Mouse (Mus musculus): ENCODE data around the gene Copz1.
A peak's percentile ranks its signal among the peaks of the same experiment; 100 is the strongest.

Copz1 gene

GRCm38 (mm10) chr15:103310365-103310910 lies 37.9 kb downstream of the Copz1 start, which contains the start of gene Gpr84:
Gene Gpr84, minus strand, starts transcription at chr15:103310612.
- DNase-seq (ENCODE audit: low spot score), result no peak

DNA sequence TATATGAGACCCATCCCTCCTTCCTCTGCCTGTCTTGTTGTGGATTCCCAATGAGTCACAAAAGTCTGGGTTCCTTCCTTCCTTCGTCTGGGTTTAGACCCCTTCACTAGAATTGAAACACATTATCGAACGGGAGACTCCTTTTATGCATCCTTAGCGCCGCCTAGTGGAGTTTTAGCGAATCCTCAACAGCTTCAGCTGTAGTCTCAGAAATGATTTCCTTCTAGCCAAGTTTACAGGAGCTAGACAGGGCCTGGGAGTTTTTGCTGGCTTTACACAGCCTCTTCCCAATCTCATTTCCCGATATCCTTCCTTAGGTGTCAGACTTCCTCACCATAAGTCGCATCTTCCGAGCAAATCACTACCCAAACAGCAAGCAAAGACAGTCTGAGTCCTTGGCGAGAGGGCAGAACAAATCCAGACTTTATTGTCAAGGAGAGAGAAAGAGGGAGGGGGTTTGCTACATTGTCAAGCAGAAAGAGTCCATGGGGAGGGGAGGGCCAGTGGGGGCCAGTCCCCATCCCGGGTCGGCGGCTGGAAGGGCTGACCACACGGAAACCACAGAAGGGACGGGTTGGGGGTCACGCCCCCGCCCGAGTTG lies 41.1 kb downstream of the Copz1 start:
- DNase-seq (ENCODE audit: low spot score), result peak; percentile 56

- DNase-seq (ENCODE audit: low spot score), result no peak
Observed at GRCm38 (mm10) chr15:103314181-103314580, 41.7 kb downstream of the Copz1 start.

GRCm38 (mm10) chr15:103315011-103315502 lies 42.5 kb downstream of the Copz1 start:
- DNase-seq (ENCODE audit: low spot score), result peak; percentile 76

DNA sequence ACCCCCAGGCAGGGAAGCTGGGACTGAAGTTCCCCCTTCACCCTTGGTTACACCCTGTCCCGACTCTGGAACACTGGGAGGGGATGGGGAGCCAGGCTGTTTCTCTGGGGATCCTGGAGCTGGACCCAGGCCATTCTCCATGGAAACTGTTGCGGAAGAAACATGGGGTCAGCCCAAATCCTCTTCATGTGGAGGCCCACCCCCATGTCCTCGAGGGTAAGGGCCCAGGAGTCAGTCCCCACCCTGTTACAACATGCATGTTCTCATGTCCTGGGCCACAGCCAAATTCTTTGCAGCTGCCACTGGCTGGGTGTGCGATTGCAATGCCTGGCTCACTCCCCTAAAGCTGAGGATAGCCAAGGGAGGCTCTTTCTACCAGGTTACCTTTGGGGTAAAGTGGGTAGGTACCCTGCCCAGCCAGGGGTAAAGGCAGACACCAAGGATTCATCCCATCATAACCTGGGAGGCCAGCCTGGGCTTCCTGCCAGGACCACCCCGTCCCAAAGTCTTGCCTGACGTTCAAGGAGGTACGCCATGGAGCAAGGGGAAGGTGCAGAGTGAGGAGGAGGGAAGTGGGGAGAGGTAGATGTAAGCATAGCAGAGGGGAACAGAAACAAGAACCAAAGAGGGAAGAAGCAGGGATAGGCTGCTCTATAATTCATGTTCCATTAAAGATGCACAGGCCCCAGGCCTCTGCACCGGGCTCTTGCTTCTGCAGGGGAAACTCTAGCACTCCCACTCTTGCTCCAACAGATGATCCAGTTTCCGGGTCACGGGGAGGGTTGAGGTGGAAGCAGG lies 43.7 kb downstream of the Copz1 start:
- DNase-seq (ENCODE audit: low spot score), result no peak

GRCm38 (mm10) chr15:103317120-103317519 lies 44.6 kb downstream of the Copz1 start:
- DNase-seq (ENCODE audit: low spot score), result no peak

GRCm38 (mm10) chr15:103317731-103318130 lies 45.2 kb downstream of the Copz1 start:
- DNase-seq (ENCODE audit: low spot score), result no peak

- no peak for DNase-seq (ENCODE audit: low spot score)
Observed at GRCm38 (mm10) chr15:103318201-103318816, 45.8 kb downstream of the Copz1 start.

DNA sequence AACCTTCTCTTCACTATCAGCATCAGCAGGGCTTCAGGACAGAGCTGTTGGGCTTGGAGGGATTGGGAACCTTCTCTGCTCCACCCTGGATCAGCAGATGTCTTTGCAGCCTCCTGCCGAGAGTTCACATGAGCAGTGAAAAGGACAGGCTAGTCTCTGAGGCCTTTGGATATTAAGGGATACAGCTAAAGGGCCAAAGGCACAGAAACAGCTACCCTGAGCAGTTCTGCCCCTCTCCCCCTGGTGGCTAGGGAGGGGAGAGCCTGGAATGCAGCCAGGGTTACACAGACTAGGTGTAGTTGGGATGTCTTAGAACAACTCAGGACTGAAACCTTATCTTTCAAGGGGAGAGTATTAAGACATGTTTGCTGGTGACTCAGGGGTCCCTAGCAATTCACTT lies 48.6 kb downstream of the Copz1 start:
- DNase-seq (ENCODE audit: low spot score), result no peak

- no peak for DNase-seq (ENCODE audit: low spot score)
Observed at GRCm38 (mm10) chr15:103322396-103322795, 49.9 kb downstream of the Copz1 start.

GRCm38 (mm10) chr15:103323070-103323454 lies 50.5 kb downstream of the Copz1 start:
- DNase-seq (ENCODE audit: low spot score), result no peak

- DNase-seq (ENCODE audit: low spot score), result peak; percentile 94
Observed at GRCm38 (mm10) chr15:103323455-103324247, 51.1 kb downstream of the Copz1 start.

GRCm38 (mm10) chr15:103333081-103333615 lies 60.6 kb downstream of the Copz1 start:
- no peak for DNase-seq (ENCODE audit: low spot score)

- no peak for DNase-seq (ENCODE audit: low spot score)
Observed at GRCm38 (mm10) chr15:103333738-103334137, 61.2 kb downstream of the Copz1 start.

- DNase-seq (ENCODE audit: low spot score), result no peak
Observed at GRCm38 (mm10) chr15:103334194-103334593, 61.7 kb downstream of the Copz1 start.

GRCm38 (mm10) chr15:103335040-103335439 lies 62.5 kb downstream of the Copz1 start:
- DNase-seq (ENCODE audit: low spot score), result no peak

DNA sequence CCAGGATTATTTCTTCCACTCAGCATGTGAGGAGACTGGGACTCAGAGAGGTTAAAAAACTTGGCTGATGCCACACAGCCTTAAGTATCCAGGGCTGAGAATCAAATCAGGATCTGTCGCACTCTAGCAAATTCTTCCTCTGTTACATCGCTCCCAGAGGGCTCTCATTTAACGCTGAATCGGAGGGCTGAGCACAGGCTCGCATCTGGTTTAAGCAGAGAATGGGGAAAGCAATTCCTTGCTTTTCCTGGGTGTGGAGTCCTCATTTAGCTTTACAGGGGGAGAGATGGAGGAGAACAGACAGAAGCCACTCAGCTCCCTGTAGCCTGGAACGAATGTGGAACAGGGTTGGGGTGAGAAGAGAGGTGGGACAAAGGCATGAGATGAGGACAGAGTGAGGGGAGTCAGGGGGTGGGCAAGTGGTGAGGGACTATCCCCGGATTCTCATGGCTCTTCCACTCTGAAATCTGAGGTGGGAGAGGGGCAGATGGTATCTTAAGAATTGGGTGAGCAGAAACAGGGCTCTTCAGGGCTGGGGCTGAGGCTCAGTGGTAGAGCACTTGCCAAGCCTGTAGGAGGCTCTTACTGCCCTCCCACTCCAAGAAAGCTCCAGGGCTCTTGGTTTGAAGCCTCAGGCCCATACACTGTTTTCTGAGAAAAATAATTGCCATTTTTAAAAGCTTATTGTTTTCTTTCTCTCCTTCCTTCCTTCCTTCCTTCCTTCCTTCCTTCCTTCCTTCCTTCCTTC lies 63.1 kb downstream of the Copz1 start:
- no peak for DNase-seq (ENCODE audit: low spot score)

GRCm38 (mm10) chr15:103336996-103337667 lies 64.6 kb downstream of the Copz1 start:
- no peak for DNase-seq (ENCODE audit: low spot score)

DNA sequence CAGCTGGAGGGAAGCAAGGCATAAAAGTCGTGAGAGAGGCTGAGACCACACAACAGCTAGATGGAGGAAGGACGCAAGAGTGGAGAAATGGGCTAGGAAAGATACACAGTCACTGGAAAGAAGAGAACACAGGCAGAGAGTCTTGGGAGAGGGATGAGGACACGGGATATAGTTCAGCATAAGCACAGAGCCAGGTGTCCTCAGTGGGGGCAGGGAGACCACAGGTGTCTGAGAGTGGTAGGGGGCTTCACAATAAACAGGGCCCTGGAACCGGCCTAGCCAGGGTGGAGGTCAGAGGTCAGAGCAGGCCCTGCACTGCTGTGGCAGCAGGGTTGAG lies 66.3 kb downstream of the Copz1 start:
- DNase-seq (ENCODE audit: low spot score), result no peak

All from yolk sac, embryonic 10.5 days (tissue).